Mouse (Mus musculus): ENCODE measurements at regions not wholly inside any gene's neighbourhood (a gene's known extent, or its start where the extent isn't known, plus 50 kb on each side); places are given as distances from the start of the nearest gene placed in this dataset.
"Not testable (repeated sequence)": the region's sequence is repeated elsewhere in the genome, so short reads cannot be mapped to it uniquely, and the experiment has no call there.

GRCm38 (mm10) chr8:39833251-39833650 lies 841.6 kb upstream of the Adam24 start:
- DNase-seq, result no peak

GRCm38 (mm10) chr8:39846854-39847253 lies 828.0 kb upstream of the Adam24 start:
- no peak for DNase-seq

GRCm38 (mm10) chr8:39862544-39862943 lies 812.3 kb upstream of the Adam24 start:
- no peak for DNase-seq

DNA sequence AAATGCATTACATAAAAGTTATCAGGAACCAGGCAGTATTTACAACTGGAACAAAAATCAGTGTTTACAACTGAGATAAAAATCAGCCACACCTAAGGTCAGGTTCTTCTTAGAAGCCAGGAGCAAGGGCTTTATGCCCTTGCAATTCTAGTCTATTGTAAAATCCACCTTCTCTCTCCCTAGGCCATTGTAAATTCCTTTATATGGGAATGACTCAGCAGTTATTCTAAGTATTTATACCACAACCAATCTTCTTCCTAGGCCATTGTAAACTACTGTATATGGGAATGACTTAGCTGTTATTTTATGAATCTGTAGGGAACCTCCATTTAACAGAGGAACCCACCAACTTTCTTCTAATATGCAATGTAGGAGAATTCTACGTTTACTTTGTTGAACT lies 772.6 kb upstream of the Adam24 start:
- DNase-seq, result no peak

DNA sequence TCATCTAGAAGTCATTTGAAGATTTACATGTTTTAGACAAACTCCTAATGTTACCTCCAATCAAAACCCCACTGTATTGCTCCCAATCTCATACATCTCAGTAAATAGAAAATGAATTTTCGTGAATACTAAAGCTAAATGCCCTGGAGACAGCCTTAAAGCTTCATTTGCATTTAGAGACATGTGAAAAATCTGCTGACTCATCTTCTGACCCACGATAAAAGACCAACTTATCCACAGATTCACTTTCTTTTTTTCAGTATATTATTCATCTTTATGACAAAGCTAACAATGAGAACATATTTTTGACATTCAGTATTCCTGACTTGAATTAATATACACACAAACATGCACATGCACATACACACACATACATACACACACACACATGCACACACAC lies 762.0 kb upstream of the Adam24 start:
- DNase-seq, result no peak

DNA sequence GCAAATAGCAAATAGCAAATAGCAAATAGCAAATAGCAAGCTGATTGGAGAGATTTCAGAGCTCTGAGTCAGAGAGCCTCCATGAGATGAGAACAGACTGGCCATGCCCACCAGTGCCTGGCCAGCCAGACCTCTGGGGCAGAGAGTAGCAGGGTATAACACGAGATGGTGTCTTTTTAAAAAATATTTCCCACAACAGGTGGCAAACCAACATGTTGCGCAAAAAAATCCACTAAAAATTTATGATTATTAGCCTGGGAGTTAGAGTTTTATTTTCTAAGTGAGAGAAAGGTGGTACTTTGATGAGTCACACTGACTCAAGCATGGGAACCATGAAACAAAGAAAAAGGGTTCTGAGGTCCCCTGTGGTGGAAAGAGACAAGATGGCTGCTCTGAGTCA lies 753.5 kb upstream of the Adam24 start:
- no peak for DNase-seq

DNA sequence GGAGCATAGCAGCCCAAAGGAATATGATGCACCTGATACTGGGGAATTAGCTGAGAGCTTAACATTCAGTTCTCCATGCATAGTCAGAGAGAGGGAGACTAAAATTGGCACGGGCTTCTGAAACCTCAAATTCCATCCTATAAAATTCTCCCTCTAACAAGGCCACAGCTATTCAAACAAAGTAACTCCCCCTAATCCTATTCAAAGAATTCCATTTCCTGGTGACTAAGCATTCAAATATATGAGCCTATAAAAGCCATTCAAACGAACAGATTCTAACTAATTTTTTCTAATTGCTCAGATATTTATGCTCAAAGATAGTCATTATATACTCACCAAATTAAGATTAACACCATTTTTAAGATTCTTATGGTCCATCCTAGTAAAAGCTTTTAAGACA lies 751.1 kb upstream of the Adam24 start:
- no peak for DNase-seq

DNA sequence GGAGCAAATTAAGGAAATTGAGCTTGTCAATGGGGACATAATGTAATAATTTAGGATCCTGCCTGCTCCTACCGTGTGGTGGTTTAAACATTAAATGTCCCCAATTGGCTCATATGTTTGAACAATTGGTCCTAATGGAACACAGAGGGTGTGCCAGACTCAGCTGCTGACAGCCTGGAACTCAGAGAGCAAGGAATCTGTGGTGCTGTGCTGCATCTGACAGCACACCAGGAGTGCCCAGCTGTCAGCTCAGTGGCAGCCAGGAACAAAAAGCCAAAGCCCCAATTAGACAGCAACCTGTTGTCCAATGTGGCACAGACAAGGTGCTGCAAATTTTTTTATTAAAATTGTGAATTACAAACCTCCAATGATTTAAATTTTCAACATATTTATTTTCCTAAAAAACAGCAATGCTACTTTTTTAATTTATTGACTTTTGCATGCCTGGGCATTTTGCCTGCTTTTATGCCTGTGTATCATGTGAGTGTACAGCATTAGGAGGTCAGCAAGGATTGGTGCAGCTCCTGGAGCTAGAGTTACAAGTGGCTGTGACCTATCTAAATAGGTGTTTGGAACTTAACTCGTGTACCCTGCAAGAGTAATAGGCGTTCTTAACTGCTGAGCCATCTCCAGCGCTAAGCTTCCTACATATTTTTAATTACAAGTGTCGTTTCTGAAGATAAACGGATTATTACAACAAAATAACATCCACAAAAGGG lies 724.5 kb upstream of the Adam24 start:
- no peak for DNase-seq

DNA sequence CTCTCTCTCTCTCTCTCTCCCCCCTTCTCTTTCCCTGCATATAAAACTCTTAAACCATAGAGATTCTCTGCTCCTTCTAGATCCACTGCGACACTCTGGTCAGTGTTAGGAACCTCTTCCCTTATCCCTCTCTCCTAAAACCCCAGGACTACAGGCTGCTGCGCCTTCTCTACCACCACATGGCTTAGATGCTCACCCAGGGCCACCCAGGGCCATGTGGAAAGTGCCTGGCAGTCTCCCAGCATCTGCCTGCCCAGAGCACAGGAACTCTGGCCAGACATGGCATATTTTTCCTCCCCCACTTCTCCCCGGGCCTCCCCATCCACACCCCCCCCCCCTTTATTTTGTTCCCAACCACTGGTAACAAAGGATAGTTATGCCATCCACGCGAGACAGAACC lies 720.4 kb upstream of the Adam24 start:
- DNase-seq, result no peak

- DNase-seq, result no peak
These were observed 720.0 kb upstream of the Adam24 start for GRCm38 (mm10) chr8:39954924-39955323.

DNA sequence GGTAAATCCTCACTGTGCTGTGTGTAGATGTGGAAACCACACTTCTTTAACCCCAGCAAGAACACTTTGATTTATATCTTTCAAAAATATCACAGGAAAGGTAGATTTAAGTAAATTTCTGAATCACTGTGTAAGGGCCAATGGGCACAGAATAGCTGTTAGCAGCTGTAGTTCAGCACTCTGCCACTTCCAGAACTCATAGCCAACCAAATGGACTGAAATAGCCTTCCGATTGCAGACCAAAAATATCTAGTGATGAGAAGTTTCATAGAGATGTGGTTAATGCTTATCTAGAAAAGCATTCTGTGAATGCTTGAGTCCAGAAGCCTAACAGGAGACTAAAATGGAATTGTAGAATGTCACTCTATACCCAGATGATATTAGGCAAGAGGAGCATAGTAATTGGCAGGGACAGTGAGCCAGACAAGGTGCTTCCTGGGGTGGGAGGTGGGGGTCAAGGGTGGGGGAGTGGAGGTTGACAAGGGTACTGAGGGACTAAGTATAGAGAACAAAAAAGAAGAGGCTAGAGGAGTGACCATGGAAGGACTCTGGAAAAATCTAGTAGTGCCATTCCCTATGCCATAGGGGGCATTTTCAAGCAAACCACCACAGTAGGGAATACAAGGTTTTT lies 669.6 kb upstream of the Adam24 start:
- DNase-seq, result no peak

GRCm38 (mm10) chr8:40019281-40019943 lies 655.5 kb upstream of the Adam24 start:
- DNase-seq, result no peak

DNA sequence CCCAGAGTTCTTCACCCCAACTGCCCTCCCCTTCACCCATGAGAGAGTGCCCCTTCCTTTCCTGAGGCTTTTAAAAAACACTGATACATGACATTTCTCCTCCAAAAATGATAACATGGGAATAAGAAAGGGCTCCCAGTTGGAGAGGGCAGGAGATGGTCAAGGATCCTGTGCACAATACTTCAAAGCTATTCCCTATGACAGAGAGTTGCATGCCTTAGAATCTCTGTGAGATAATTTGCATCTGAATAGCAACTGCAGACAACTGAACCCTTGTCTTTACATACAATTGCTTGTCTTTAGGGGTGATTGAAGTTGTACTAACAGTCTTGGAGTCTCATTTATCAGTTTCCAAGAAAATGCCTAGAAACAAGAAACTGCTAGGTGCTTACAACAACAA lies 610.7 kb upstream of the Adam24 start:
- no peak for DNase-seq

GRCm38 (mm10) chr8:40071131-40071530 lies 603.7 kb upstream of the Adam24 start:
- no peak for DNase-seq

DNA sequence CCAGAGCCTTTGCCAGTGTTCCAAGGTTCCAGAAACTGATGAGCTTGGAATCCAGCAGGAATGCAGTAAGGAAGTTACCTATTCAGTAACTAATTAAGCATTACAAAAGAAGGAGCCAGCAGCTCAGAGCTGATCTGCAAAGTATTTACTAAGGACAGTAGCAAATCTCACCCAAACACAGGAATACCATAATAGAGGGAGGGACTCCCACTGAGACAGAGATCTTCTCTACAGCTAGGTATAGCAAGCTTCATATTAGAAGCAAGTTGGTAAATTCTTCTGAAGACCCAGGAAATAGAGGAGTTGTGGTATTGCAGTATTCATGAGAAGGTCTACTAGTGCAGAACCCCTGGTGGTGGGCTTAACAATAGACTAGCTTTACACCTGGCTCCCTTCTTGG lies 593.9 kb upstream of the Adam24 start:
- not testable (repeated sequence) for DNase-seq

DNA sequence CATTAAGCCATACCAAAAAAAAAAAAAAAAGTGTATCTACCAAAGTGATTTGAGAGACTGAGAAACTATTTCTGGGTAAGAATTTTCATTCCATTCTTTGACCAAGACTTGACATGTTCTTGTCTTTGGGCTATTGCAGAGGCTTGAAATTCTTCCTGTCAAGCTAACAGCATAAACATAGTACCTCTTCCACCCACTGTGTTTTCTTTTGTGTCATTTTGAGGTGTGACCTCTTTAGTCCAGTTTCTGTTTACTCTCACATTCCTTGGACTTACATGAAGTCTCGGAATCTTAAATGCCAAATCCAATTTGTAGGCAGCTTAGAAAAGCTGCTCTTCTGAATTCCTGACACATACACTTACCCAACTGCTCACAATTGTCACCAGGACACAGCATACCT lies 590.7 kb upstream of the Adam24 start:
- no peak for DNase-seq

DNA sequence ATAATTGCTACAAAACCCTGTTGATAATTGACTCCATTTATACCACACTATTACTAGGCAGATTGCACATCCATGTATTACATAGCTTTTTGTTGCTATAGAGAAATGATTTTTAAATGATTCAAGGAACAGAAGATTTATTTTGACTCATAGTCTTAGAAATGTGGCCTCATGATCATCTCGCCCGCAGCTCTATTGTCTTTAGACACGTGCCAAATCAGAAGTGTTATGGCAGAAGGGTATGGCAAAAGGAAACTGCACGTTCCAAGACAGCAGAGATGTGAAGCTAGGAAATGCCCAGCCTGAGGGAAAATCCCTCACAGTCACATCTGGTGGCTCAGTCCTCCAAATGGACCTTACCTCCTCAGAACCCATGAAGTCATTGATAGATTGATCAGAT lies 585.5 kb upstream of the Adam24 start:
- DNase-seq, result no peak

DNA sequence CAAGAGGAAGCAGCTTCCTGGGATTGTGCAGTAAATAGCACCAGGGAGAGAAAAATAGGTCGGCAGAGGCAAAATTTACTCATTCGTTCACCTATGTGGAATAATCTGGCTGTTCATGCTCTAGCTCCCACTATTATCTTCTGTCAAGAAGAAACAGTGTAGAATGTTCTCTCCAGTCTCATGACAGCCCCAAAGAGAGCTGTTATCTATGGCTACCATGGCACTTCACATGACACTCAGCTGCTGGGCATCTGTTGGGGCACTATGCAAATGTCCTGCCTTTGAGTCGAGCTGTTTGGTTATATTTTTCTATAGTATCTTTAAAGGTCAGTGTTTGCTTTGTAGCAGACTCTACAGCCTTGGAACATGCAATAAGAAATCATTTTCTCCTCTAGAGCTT lies 550.5 kb upstream of the Adam24 start:
- DNase-seq, result no peak

- DNase-seq, result no peak
These were observed 547.7 kb upstream of the Adam24 start for GRCm38 (mm10) chr8:40127141-40127540.

DNA sequence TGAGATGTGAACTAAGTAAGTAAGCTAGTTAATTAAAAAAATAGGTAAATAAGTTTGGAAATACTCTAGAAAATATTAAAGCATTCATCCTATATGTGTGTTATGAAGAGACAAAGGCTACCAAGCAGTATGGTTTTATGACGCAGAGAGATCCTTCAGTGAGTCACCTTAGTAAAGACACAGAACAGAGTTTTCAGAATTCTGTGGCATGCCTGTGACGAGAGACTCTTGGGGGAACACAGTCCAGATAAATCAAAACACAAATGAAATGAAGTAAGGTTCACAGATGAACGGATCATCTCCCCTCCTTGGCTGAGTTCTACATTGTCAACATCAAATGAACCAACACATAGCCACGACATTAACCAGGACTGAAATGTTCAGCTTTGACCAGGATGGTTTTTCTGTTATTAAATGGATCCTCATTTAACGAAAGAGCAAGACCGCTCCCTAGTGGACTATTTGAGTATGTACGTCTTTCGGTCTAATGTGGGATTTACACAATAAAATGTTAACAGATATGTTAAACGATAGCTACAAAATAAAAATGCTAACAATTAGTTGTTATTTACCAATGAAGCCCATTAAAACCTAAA lies 542.1 kb upstream of the Adam24 start:
- no peak for DNase-seq

DNA sequence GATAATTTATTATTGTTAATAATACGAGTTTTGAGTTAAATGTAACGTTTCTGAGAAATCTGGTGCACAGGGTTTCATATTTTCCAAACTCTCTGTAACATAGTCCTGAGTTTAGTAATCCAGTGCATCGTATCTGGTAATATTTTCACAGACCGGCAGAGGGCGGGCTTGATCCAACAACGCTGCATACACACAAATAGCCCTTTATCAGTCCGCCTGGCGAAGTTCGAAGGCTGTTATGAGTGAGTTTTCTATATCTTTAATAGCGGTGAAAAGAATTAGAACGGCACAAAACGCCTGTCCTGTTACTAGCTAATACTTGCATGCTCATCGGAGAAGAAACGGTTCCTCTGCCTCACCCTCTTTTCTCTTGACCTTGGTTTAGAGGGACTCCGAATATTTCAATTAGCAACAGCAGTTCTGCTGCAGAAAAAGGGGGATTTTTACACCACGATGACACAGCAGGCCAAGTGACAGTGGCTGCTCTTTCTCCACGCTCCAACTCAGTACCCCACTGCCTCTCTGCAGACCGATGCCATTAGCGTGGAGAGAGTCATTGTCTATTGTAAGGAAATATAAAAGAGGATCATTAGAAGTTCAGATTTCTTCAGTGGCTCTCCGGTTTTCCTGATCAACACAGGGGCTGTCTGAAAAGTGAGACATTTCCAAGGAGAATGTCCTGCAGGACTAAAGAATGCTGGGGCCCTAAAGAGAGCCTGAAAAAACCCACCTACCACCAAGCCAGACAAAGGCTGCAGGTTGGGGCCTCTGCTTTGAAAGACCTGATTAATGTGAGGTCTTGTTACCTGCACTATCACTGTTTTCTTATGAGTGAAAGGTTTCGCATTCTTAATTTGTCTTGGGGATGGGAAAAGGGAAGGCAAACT lies 523.7 kb upstream of the Adam24 start:
- peak; percentile 74 for DNase-seq

- no peak for DNase-seq
These were observed 522.4 kb upstream of the Adam24 start for GRCm38 (mm10) chr8:40152451-40152850.

Data from right cerebral cortex, postnatal 14 days (tissue).